Mouse (Mus musculus): ENCODE results near the gene Strn3. TPM values are rescaled to one million over a fixed set of nuclear protein-coding genes. Genes with fewer than 3 reads are reported as not detected.

The Strn3 gene
- polyA plus RNA-seq (2014; fragmentation: Nextera tagmentation; extraction: Ambion mirVana), result 49.7 and 56.0 TPM in 2 replicates

GRCm38 (mm10) chr12:51691845-51692632 is at the start of gene Strn3:
Gene Strn3 (minus strand): TSS chr12:51691897.
- ATAC-seq (ENCODE audit: insufficient number of reproducible peaks, low FRiP score, low TSS enrichment, low read depth) (peak; percentile 96), DNase-seq (ENCODE audit: low spot score) (peak; percentile 97)
- no peaks in the 10 kb centered on the region for H3K9me3 ChIP-seq (ENCODE audit: control insufficient read depth, low read length)
- no peaks in the 10 kb centered on the region for H3K36me3 ChIP-seq (ENCODE audit: control insufficient read depth, insufficient read depth, low read length)
- peak within 1 kb of the TSS; percentile 100 for H3K27ac ChIP-seq (replicated peaks; ENCODE audit: low read depth, low read length)
- no peaks in the 10 kb centered on the region for H3K4me1 ChIP-seq (ENCODE audit: control insufficient read depth, insufficient read depth, low read length)
- H3K27me3 ChIP-seq (ENCODE audit: control insufficient read depth, insufficient read depth, low read length), result no peaks in the 10 kb centered on the region
- H3K4me3 ChIP-seq (ENCODE audit: low read depth, low read length), result peak within 1 kb of the TSS; percentile 80
- peak within 1 kb of the TSS; percentile 68 for H3K4me2 ChIP-seq (ENCODE audit: low read depth, severe bottlenecking)
- WGBS, result under 1% methylated on average over 43 of the region's 56 CpGs
- peak within 1 kb of the TSS; percentile 99 for H3K9ac ChIP-seq (ENCODE audit: low read length)

- WGBS, result 68% methylated on average over 1 of the region's 1 CpGs
- Histone ChIP-seq H3K4me1 (ENCODE audit: control insufficient read depth, insufficient read depth, low read length) (no peaks in the 10 kb centered on the region), H3K36me3 (ENCODE audit: control insufficient read depth, insufficient read depth, low read length) (no peaks in the 10 kb centered on the region; the same call in 1 of the 2 replicates), H3K4me2 (ENCODE audit: low read depth, severe bottlenecking) (no peak overlapping the region), H3K27me3 (ENCODE audit: control insufficient read depth, insufficient read depth, low read length) (no peaks in the 10 kb centered on the region), H3K9ac (ENCODE audit: low read length) (no peak overlapping the region), H3K9me3 (ENCODE audit: control insufficient read depth, low read length) (no peaks in the 10 kb centered on the region), H3K4me3 (ENCODE audit: low read depth, low read length) (no peak overlapping the region), H3K27ac (replicated peaks; ENCODE audit: low read depth, low read length) (no peak overlapping the region)
- ATAC-seq (ENCODE audit: insufficient number of reproducible peaks, low FRiP score, low TSS enrichment, low read depth) (no peak), DNase-seq (ENCODE audit: low spot score) (no peak)
Measured at GRCm38 (mm10) chr12:51736807-51737206, 45.1 kb upstream of the Strn3 start.

GRCm38 (mm10) chr12:51736381-51736780 is 44.7 kb upstream of the Strn3 start:
- no peak overlapping the region for H3K27ac ChIP-seq (replicated peaks; ENCODE audit: low read depth, low read length)
- WGBS, result 84% methylated on average over 3 of the region's 3 CpGs

GRCm38 (mm10) chr12:51735840-51736271 is 44.2 kb upstream of the Strn3 start:
- Histone ChIP-seq H3K27ac (replicated peaks; ENCODE audit: low read depth, low read length) (no peak overlapping the region), H3K27me3 (ENCODE audit: control insufficient read depth, insufficient read depth, low read length) (no peaks in the 10 kb centered on the region), H3K9me3 (ENCODE audit: control insufficient read depth, low read length) (no peaks in the 10 kb centered on the region), H3K4me3 (ENCODE audit: low read depth, low read length) (no peak overlapping the region), H3K4me1 (ENCODE audit: control insufficient read depth, insufficient read depth, low read length) (no peaks in the 10 kb centered on the region), H3K9ac (ENCODE audit: low read length) (no peak overlapping the region), H3K4me2 (ENCODE audit: low read depth, severe bottlenecking) (no peak overlapping the region), H3K36me3 (ENCODE audit: control insufficient read depth, insufficient read depth, low read length) (no peaks in the 10 kb centered on the region; the same call in 1 of the 2 replicates)
- 63% methylated on average over 7 of the region's 7 CpGs for WGBS
- DNase-seq (ENCODE audit: low spot score), result no peak
- ATAC-seq (ENCODE audit: insufficient number of reproducible peaks, low FRiP score, low TSS enrichment, low read depth), result no peak

More at GRCm38 (mm10) chr12:51736381-51736780, 44.7 kb upstream of the Strn3 start:
- H3K36me3 ChIP-seq (ENCODE audit: control insufficient read depth, insufficient read depth, low read length), result no peaks in the 10 kb centered on the region; the same call in 1 of the 2 replicates
- DNase-seq (ENCODE audit: low spot score), result no peak
- H3K4me2 ChIP-seq (ENCODE audit: low read depth, severe bottlenecking), result no peak overlapping the region
- no peak overlapping the region for H3K4me3 ChIP-seq (ENCODE audit: low read depth, low read length)
- H3K9ac ChIP-seq (ENCODE audit: low read length), result no peak overlapping the region
- no peak for ATAC-seq (ENCODE audit: insufficient number of reproducible peaks, low FRiP score, low TSS enrichment, low read depth)
- H3K4me1 ChIP-seq (ENCODE audit: control insufficient read depth, insufficient read depth, low read length), result no peaks in the 10 kb centered on the region
- no peaks in the 10 kb centered on the region for H3K9me3 ChIP-seq (ENCODE audit: control insufficient read depth, low read length)
- H3K27me3 ChIP-seq (ENCODE audit: control insufficient read depth, insufficient read depth, low read length), result no peaks in the 10 kb centered on the region

GRCm38 (mm10) chr12:51734605-51735211 is 43.0 kb upstream of the Strn3 start:
- H3K27ac ChIP-seq (replicated peaks; ENCODE audit: low read depth, low read length), result no peak overlapping the region
- H3K4me2 ChIP-seq (ENCODE audit: low read depth, severe bottlenecking), result no peak overlapping the region
- no peak overlapping the region for H3K9ac ChIP-seq (ENCODE audit: low read length)
- H3K36me3 ChIP-seq (ENCODE audit: control insufficient read depth, insufficient read depth, low read length), result no peaks in the 10 kb centered on the region; the same call in 1 of the 2 replicates
- 83% methylated on average over 14 of the region's 14 CpGs for WGBS
- DNase-seq (ENCODE audit: low spot score), result no peak
- H3K9me3 ChIP-seq (ENCODE audit: control insufficient read depth, low read length), result no peaks in the 10 kb centered on the region
- no peaks in the 10 kb centered on the region for H3K27me3 ChIP-seq (ENCODE audit: control insufficient read depth, insufficient read depth, low read length)
- H3K4me1 ChIP-seq (ENCODE audit: control insufficient read depth, insufficient read depth, low read length), result no peaks in the 10 kb centered on the region
- no peak for ATAC-seq (ENCODE audit: insufficient number of reproducible peaks, low FRiP score, low TSS enrichment, low read depth)
- no peak overlapping the region for H3K4me3 ChIP-seq (ENCODE audit: low read depth, low read length)

GRCm38 (mm10) chr12:51729827-51730226 is 38.1 kb upstream of the Strn3 start:
- H3K27ac ChIP-seq (replicated peaks; ENCODE audit: low read depth, low read length), result no peak overlapping the region
- 93% methylated on average over 9 of the region's 9 CpGs for WGBS
- no peak overlapping the region for H3K9ac ChIP-seq (ENCODE audit: low read length)
- ATAC-seq (ENCODE audit: insufficient number of reproducible peaks, low FRiP score, low TSS enrichment, low read depth), result no peak
- no peak overlapping the region for H3K4me2 ChIP-seq (ENCODE audit: low read depth, severe bottlenecking)
- no peaks in the 10 kb centered on the region for H3K9me3 ChIP-seq (ENCODE audit: control insufficient read depth, low read length)
- no peaks in the 10 kb centered on the region for H3K4me1 ChIP-seq (ENCODE audit: control insufficient read depth, insufficient read depth, low read length)
- H3K36me3 ChIP-seq (ENCODE audit: control insufficient read depth, insufficient read depth, low read length), result no peaks in the 10 kb centered on the region; the same call in 1 of the 2 replicates
- H3K4me3 ChIP-seq (ENCODE audit: low read depth, low read length), result no peak overlapping the region
- no peaks in the 10 kb centered on the region for H3K27me3 ChIP-seq (ENCODE audit: control insufficient read depth, insufficient read depth, low read length)
- no peak for DNase-seq (ENCODE audit: low spot score)

- ATAC-seq (ENCODE audit: insufficient number of reproducible peaks, low FRiP score, low TSS enrichment, low read depth), result no peak
- Histone ChIP-seq H3K4me1 (ENCODE audit: control insufficient read depth, insufficient read depth, low read length) (no peaks in the 10 kb centered on the region), H3K4me2 (ENCODE audit: low read depth, severe bottlenecking) (no peak overlapping the region), H3K27ac (replicated peaks; ENCODE audit: low read depth, low read length) (no peak overlapping the region), H3K4me3 (ENCODE audit: low read depth, low read length) (no peak overlapping the region), H3K36me3 (ENCODE audit: control insufficient read depth, insufficient read depth, low read length) (no peaks in the 10 kb centered on the region; the same call in 1 of the 2 replicates), H3K9ac (ENCODE audit: low read length) (no peak overlapping the region), H3K9me3 (ENCODE audit: control insufficient read depth, low read length) (no peaks in the 10 kb centered on the region), H3K27me3 (ENCODE audit: control insufficient read depth, insufficient read depth, low read length) (no peaks in the 10 kb centered on the region)
- WGBS, result 83% methylated on average over 11 of the region's 11 CpGs
- no peak for DNase-seq (ENCODE audit: low spot score)
Measured at GRCm38 (mm10) chr12:51729058-51729457, 37.4 kb upstream of the Strn3 start.

- H3K27me3 ChIP-seq (ENCODE audit: control insufficient read depth, insufficient read depth, low read length), result no peaks in the 10 kb centered on the region
- H3K9me3 ChIP-seq (ENCODE audit: control insufficient read depth, low read length), result no peaks in the 10 kb centered on the region
- WGBS, result 86% methylated on average over 8 of the region's 8 CpGs
- DNase-seq (ENCODE audit: low spot score) (no peak), ATAC-seq (ENCODE audit: insufficient number of reproducible peaks, low FRiP score, low TSS enrichment, low read depth) (no peak)
- H3K9ac ChIP-seq (ENCODE audit: low read length), result no peak overlapping the region
- H3K36me3 ChIP-seq (ENCODE audit: control insufficient read depth, insufficient read depth, low read length), result no peaks in the 10 kb centered on the region
- no peak overlapping the region for H3K27ac ChIP-seq (replicated peaks; ENCODE audit: low read depth, low read length)
- H3K4me1 ChIP-seq (ENCODE audit: control insufficient read depth, insufficient read depth, low read length), result no peaks in the 10 kb centered on the region
- H3K4me3 ChIP-seq (ENCODE audit: low read depth, low read length), result no peak overlapping the region
- H3K4me2 ChIP-seq (ENCODE audit: low read depth, severe bottlenecking), result no peak overlapping the region
Measured at GRCm38 (mm10) chr12:51721836-51722235, 30.1 kb upstream of the Strn3 start.

Measured in limb, embryonic 11.5 days (tissue).